Mouse (Mus musculus) neural tube, embryonic 12.5 days (tissue): ENCODE measurements around the gene Oasl2. TPM values are rescaled to one million over a fixed set of nuclear protein-coding genes. Genes with fewer than 3 reads are reported as not detected.
"Not testable (repeated sequence)": the region's sequence is repeated elsewhere in the genome, so short reads cannot be mapped to it uniquely, and the experiment has no call there.

Experiments
- ATAC-seq: fragments of 200-750 bp; cut with Nextera tagmentation; 2 replicates; pipeline ENCODE4 v1.8.0; 2017; ENCODE audit warnings: low read depth, mild to moderate bottlenecking, moderate TSS enrichment, moderate library complexity; ENCODE audit not compliant: low FRiP score
- H3K27ac ChIP-seq: fragments of 300-500 bp; sonication (generic); 2 replicates; pipeline ENCODE4 v1.5.1; 2016
- H3K27me3 ChIP-seq: fragments of 300-500 bp; sonication (generic); replicated peaks from 2 replicates; pipeline ENCODE4 v1.6.1; 2016; ENCODE audit warnings: mild to moderate bottlenecking
- H3K36me3 ChIP-seq: fragments of 300-500 bp; sonication (generic); 2 replicates; pipeline ENCODE4 v1.6.1; 2016; ENCODE audit warnings: mild to moderate bottlenecking
- H3K4me1 ChIP-seq: fragments of 300-500 bp; sonication (generic); 2 replicates; pipeline ENCODE4 v1.6.1; 2016
- H3K4me2 ChIP-seq: fragments of 300-500 bp; sonication (generic); replicated peaks from 2 replicates; pipeline ENCODE4 v1.6.1; 2016; ENCODE audit warnings: mild to moderate bottlenecking
- H3K4me3 ChIP-seq: fragments of 300-500 bp; sonication (generic); 2 replicates; pipeline ENCODE4 v1.5.1; 2016
- H3K9ac ChIP-seq: fragments of 300-500 bp; sonication (generic); 2 replicates; pipeline ENCODE4 v1.6.1; 2016; ENCODE audit warnings: mild to moderate bottlenecking
- H3K9me3 ChIP-seq: fragments of 300-500 bp; sonication (generic); 2 replicates; pipeline ENCODE4 v1.6.1; 2016; ENCODE audit warnings: mild to moderate bottlenecking
- WGBS: fragments of 180-500 bp; shearing (Covaris S2); methylation state at CpG from one replicate; pipeline ENCODE4 v1.1.7; 2016; 5-methylcytosine and 5-hydroxymethylcytosine counted together
- polyA plus RNA-seq: library from polyadenylated mRNA; unstranded; fragments of >200 nt; fragmentation: Nextera tagmentation; extraction: Ambion mirVana; gene quantifications from 2 replicates; pipeline ENCODE4 v1.2.1, GENCODE M21; 2016

The Oasl2 gene
- polyA plus RNA-seq, 1 experiment from 2014 or later, result 1.3 TPM

- not testable (repeated sequence) for H3K4me3 ChIP-seq, H3K27me3 ChIP-seq, H3K4me2 ChIP-seq, H3K4me1 ChIP-seq, H3K27ac ChIP-seq, H3K9me3 ChIP-seq, ATAC-seq, H3K36me3 ChIP-seq, H3K9ac ChIP-seq
- 95% methylated on average over 5 of the region's 5 CpGs for WGBS
These were observed 20.6 kb downstream of the Oasl2 start for GRCm38 (mm10) chr5:114917357-114917756.

GRCm38 (mm10) chr5:114921551-114922365 is 25.0 kb downstream of the Oasl2 start:
- Histone ChIP-seq H3K9me3 (0 out of 2 replicates have a peak, but pooled peaks cover 2% of the 10 kb centered on the region), H3K4me2 (no peak overlapping the region), H3K4me1 (peaks cover 11% of the 10 kb centered on the region; the same call in 1 of the 2 replicates), H3K4me3 (no peak overlapping the region), H3K27me3 (no peaks in the 10 kb centered on the region), H3K9ac (no peak overlapping the region), H3K27ac (no peak overlapping the region), H3K36me3 (no peaks in the 10 kb centered on the region)
- ATAC-seq, result no peak
- 82% methylated on average over 19 of the region's 19 CpGs for WGBS

GRCm38 (mm10) chr5:114922366-114922731 is 25.6 kb downstream of the Oasl2 start:
- Histone ChIP-seq H3K9me3 (0 out of 2 replicates have a peak, but pooled peaks cover 2% of the 10 kb centered on the region), H3K4me1 (peaks cover 11% of the 10 kb centered on the region; the same call in 1 of the 2 replicates), H3K9ac (no peak overlapping the region), H3K27ac (no peak overlapping the region), H3K36me3 (no peaks in the 10 kb centered on the region), H3K4me3 (no peak overlapping the region), H3K4me2 (no peak overlapping the region), H3K27me3 (no peaks in the 10 kb centered on the region)
- 63% methylated on average over 10 of the region's 10 CpGs for WGBS
- no peak for ATAC-seq

DNA sequence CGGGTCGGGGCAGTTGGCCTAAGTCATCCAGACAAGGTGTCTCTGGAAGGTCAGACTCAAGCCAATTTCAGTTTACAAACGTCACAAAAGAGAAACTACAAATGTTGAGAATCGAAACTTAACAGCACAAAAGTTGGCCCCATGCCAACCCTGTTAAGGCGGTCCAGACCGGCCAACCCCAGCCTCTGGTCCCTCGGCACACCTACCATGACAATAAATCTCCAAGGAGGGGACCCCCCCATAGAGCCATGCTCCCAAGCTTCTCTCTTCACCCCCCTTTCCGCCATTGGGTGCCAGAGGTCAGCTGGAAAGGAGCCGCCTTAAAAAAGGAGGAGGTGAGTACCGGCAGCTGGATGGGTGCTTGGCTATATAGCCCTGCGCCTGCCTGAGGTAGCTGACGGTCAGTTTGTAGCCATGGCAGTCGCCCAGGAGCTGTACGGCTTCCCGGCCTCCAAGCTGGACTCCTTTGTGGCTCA is 26.3 kb downstream of the Oasl2 start, which contains the start of gene Oasl1:
Oasl1 (plus strand) TSS at position 243 of the 476 bp plus-strand sequence.
- Histone ChIP-seq H3K9me3 (0 out of 2 replicates have a peak, but pooled peaks cover 2% of the 10 kb centered on the region), H3K36me3 (no peaks in the 10 kb centered on the region), H3K27ac (no peak within 1 kb of the TSS), H3K27me3 (no peaks in the 10 kb centered on the region), H3K4me3 (no peak within 1 kb of the TSS), H3K9ac (no peak within 1 kb of the TSS), H3K4me1 (peaks cover 11% of the 10 kb centered on the region; the same call in 1 of the 2 replicates), H3K4me2 (peak within 1 kb of the TSS; percentile 34)
- 46% methylated on average over 15 of the region's 15 CpGs for WGBS
- no peak for ATAC-seq

DNA sequence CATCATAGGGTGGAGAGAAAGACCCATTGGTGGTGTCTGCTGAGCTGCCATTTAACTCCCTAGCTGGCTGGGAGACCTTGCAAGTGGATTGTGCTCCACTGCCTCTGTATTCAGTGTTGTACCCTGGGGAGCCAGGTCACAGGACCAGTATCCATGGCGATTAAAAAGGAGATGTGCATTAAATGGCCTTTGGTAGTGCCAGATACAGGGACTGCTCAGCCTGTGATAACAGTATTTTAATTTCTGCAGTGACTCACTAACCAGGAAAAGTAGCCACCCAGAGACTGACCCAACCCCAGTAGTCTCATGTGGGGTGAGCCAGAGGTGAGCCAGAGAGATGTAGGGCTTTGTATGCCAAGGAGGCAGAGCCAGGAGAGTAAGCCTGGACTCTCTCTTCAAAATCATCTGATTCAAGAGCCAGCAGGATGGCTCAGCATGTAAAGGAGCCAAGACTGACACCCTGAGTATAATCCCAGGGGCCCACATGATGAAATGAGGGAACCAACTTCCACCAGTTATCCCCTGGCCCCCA is 29.5 kb downstream of the Oasl2 start:
- H3K4me3 ChIP-seq, result no peak overlapping the region
- H3K4me2 ChIP-seq, result no peak overlapping the region
- H3K36me3 ChIP-seq, result no peaks in the 10 kb centered on the region
- WGBS, result 53% methylated on average over 1 of the region's 1 CpGs
- ATAC-seq, result no peak
- H3K27me3 ChIP-seq, result no peaks in the 10 kb centered on the region
- H3K9ac ChIP-seq, result no peak overlapping the region
- peaks cover 11% of the 10 kb centered on the region; the same call in 1 of the 2 replicates for H3K4me1 ChIP-seq
- no peak overlapping the region for H3K27ac ChIP-seq
- H3K9me3 ChIP-seq, result 0 out of 2 replicates have a peak, but pooled peaks cover 2% of the 10 kb centered on the region

DNA sequence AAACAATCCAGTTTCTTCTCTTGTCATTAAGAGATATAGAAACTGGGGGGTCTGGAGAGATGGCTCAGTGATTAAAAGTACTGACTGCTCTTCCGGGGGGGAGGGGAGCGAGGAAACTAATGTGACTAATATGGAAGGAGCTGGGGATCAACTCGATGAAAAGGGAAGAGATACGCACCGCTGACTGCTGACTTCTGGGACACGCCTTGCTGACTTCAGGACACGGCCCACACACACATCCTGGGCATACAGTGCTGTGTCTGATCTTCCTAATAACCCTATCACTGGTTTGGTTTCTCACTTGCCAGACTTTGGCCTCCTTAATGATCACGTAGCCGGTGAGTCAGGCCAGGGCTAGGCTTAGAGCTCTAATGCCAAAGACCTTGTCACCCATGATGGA is 30.0 kb downstream of the Oasl2 start:
- Histone ChIP-seq H3K9me3 (0 out of 2 replicates have a peak, but pooled peaks cover 2% of the 10 kb centered on the region), H3K27me3 (no peaks in the 10 kb centered on the region), H3K4me3 (no peak overlapping the region), H3K36me3 (no peaks in the 10 kb centered on the region), H3K4me1 (peaks cover 11% of the 10 kb centered on the region; the same call in 1 of the 2 replicates), H3K9ac (no peak overlapping the region), H3K27ac (no peak overlapping the region), H3K4me2 (no peak overlapping the region)
- whole genome bisulfite sequencing, result 87% methylated on average over 9 of the region's 9 CpGs
- ATAC-seq, result no peak

GRCm38 (mm10) chr5:114931626-114932025 is 34.9 kb downstream of the Oasl2 start:
- H3K36me3 ChIP-seq, result no peaks in the 10 kb centered on the region
- no peak for ATAC-seq
- WGBS, result 61% methylated on average over 5 of the region's 5 CpGs
- peaks cover 6% of the 10 kb centered on the region for H3K4me1 ChIP-seq
- H3K4me3 ChIP-seq, result no peak overlapping the region
- no peaks in the 10 kb centered on the region for H3K9me3 ChIP-seq
- H3K27me3 ChIP-seq, result no peaks in the 10 kb centered on the region
- no peak overlapping the region for H3K27ac ChIP-seq
- no peak overlapping the region for H3K4me2 ChIP-seq
- H3K9ac ChIP-seq, result no peak overlapping the region

DNA sequence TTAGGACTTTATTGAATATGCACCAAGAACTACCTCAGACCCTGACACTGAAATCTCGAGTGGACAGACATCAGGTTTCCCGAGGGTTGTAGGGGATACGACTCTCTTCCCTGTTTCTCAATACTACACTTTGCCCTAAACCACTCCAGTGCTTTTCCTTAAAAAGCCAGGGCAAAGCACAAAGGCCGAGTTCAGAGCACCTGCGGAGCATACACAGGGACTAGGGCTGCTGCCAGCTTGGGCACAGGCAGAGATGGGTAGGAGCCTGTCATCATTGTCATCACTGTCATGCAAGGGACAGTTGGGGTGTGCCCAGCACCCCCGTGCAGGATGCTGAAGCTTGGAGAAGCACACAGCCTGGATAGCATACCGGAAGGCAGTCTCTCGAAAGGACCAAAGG is 36.5 kb downstream of the Oasl2 start:
- H3K9me3 ChIP-seq, result no peaks in the 10 kb centered on the region
- H3K36me3 ChIP-seq, result no peaks in the 10 kb centered on the region
- no peak overlapping the region for H3K9ac ChIP-seq
- no peaks in the 10 kb centered on the region for H3K27me3 ChIP-seq
- H3K27ac ChIP-seq, result no peak overlapping the region
- no peak overlapping the region for H3K4me2 ChIP-seq
- 90% methylated on average over 8 of the region's 8 CpGs for WGBS
- no peak for ATAC-seq
- H3K4me3 ChIP-seq, result no peak overlapping the region
- peaks cover 6% of the 10 kb centered on the region for H3K4me1 ChIP-seq

- WGBS, result 8% methylated on average over 3 of the region's 3 CpGs
- H3K27ac ChIP-seq, result no peak overlapping the region
These were observed 39.1 kb downstream of the Oasl2 start for GRCm38 (mm10) chr5:114935838-114936237.

DNA sequence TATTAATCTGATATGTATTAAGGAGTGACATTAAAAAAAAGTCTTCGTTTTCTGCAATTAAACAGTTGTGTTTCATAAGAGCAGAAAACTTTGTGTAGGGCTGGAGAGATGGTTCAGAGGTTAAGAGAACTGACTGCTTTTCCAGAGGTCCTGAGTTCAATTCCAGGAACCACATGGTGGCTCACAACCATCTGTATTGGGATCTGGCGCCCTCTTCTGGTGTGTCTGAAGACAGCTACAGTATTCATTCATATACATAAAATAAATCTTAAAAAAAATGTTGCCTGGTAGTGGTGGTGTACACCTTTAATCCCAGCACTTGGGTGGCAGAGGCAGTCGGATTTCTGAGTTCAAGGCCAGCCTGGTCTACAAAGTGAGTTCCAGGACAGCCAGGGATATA is 44.4 kb downstream of the Oasl2 start:
- not testable (repeated sequence) for H3K36me3 ChIP-seq, H3K9ac ChIP-seq, H3K27ac ChIP-seq, H3K4me3 ChIP-seq, H3K4me1 ChIP-seq, H3K4me2 ChIP-seq, H3K27me3 ChIP-seq, ATAC-seq, H3K9me3 ChIP-seq
- 58% methylated on average over 3 of the region's 3 CpGs for WGBS

More at GRCm38 (mm10) chr5:114935838-114936237, 39.1 kb downstream of the Oasl2 start:
- Histone ChIP-seq H3K4me2 (no peak overlapping the region), H3K27me3 (no peaks in the 10 kb centered on the region), H3K9me3 (no peaks in the 10 kb centered on the region), H3K36me3 (no peaks in the 10 kb centered on the region), H3K4me1 (peaks cover 6% of the 10 kb centered on the region), H3K9ac (no peak overlapping the region), H3K4me3 (no peak overlapping the region)
- ATAC-seq, result no peak

GRCm38 (mm10) chr5:114942074-114942765 is 45.5 kb downstream of the Oasl2 start, which contains the start of gene 2210016L21Rik:
TSS of gene 2210016L21Rik (plus strand) at chr5:114942158.
- 0 out of 2 replicates have a peak within 1 kb of the TSS, but pooled peaks have one; percentile 72 for H3K27ac ChIP-seq

GRCm38 (mm10) chr5:114942766-114943130 is 46.0 kb downstream of the Oasl2 start:
- WGBS, result 52% methylated on average over 4 of the region's 4 CpGs
- H3K4me2 ChIP-seq, result peak overlapping the region; percentile 88
- H3K27me3 ChIP-seq, result no peaks in the 10 kb centered on the region
- H3K4me1 ChIP-seq, result peaks cover 6% of the 10 kb centered on the region
- no peaks in the 10 kb centered on the region for H3K9me3 ChIP-seq
- H3K4me3 ChIP-seq, result peak overlapping the region; percentile 78
- ATAC-seq, result no peak
- peak overlapping the region; percentile 86 for H3K9ac ChIP-seq
- H3K36me3 ChIP-seq, result peaks cover 22% of the 10 kb centered on the region
- no peak overlapping the region for H3K27ac ChIP-seq

More at GRCm38 (mm10) chr5:114942074-114942765, 45.5 kb downstream of the Oasl2 start, which contains the start of gene 2210016L21Rik:
- peaks cover 6% of the 10 kb centered on the region for H3K4me1 ChIP-seq
- WGBS, result 1% methylated on average over 39 of the region's 39 CpGs
- no peaks in the 10 kb centered on the region for H3K9me3 ChIP-seq
- ATAC-seq, result peak; percentile 92
- no peaks in the 10 kb centered on the region for H3K27me3 ChIP-seq
- peaks cover 17% of the 10 kb centered on the region for H3K36me3 ChIP-seq
- H3K4me2 ChIP-seq, result peak within 1 kb of the TSS; percentile 88
- peak within 1 kb of the TSS; percentile 78 for H3K4me3 ChIP-seq
- peak within 1 kb of the TSS; percentile 86 for H3K9ac ChIP-seq
